Mouse (Mus musculus): ENCODE data around the gene Cdkl4. TPM values are rescaled to one million over a fixed set of nuclear protein-coding genes. Genes with fewer than 3 reads are reported as not detected.

The Cdkl4 gene
- polyA plus RNA-seq, 1 experiment from 2014 or later: 1.0 TPM

GRCm38 (mm10) chr17:80501805-80502172 lies 75.8 kb downstream of the Cdkl4 start:
- H3K27me3 ChIP-seq (replicated peaks; ENCODE audit: low read depth, poor library complexity, severe bottlenecking): no peaks in the 10 kb centered on the region
- no peak overlapping the region for H3K4me3 ChIP-seq
- DNase-seq (ENCODE audit: low spot score): no peak
- peaks cover 6% of the 10 kb centered on the region; the same call in 1 of the 2 replicates for H3K4me1 ChIP-seq
- no peaks in the 10 kb centered on the region for H3K36me3 ChIP-seq (replicated peaks)
- H3K27ac ChIP-seq (replicated peaks): no peak overlapping the region
- 78% methylated on average over 2 of the region's 2 CpGs for WGBS
- H3K9me3 ChIP-seq: no peaks in the 10 kb centered on the region

GRCm38 (mm10) chr17:80501037-80501804 lies 76.4 kb downstream of the Cdkl4 start:
- no peak for DNase-seq (ENCODE audit: low spot score)
- 66% methylated on average over 5 of the region's 5 CpGs for WGBS
- H3K4me3 ChIP-seq: no peak overlapping the region
- no peaks in the 10 kb centered on the region for H3K36me3 ChIP-seq (replicated peaks)
- H3K27me3 ChIP-seq (replicated peaks; ENCODE audit: low read depth, poor library complexity, severe bottlenecking): no peaks in the 10 kb centered on the region
- H3K9me3 ChIP-seq: no peaks in the 10 kb centered on the region
- peaks cover 6% of the 10 kb centered on the region; the same call in 1 of the 2 replicates for H3K4me1 ChIP-seq
- H3K27ac ChIP-seq (replicated peaks): no peak overlapping the region

- DNase-seq (ENCODE audit: low spot score): no peak
- no peaks in the 10 kb centered on the region for H3K27me3 ChIP-seq (replicated peaks; ENCODE audit: low read depth, poor library complexity, severe bottlenecking)
- no peak overlapping the region for H3K4me3 ChIP-seq
- H3K9me3 ChIP-seq: no peaks in the 10 kb centered on the region
- WGBS: 82% methylated on average over 4 of the region's 4 CpGs
- no peaks in the 10 kb centered on the region for H3K36me3 ChIP-seq (replicated peaks)
- peaks cover 6% of the 10 kb centered on the region; the same call in 1 of the 2 replicates for H3K4me1 ChIP-seq
- H3K27ac ChIP-seq (replicated peaks): no peak overlapping the region
Observed at GRCm38 (mm10) chr17:80500025-80500424, 77.6 kb downstream of the Cdkl4 start.

GRCm38 (mm10) chr17:80498600-80499268 lies 78.9 kb downstream of the Cdkl4 start:
- H3K9me3 ChIP-seq: no peaks in the 10 kb centered on the region
- H3K4me3 ChIP-seq: no peak overlapping the region
- no peak overlapping the region for H3K27ac ChIP-seq (replicated peaks)
- H3K27me3 ChIP-seq (replicated peaks; ENCODE audit: low read depth, poor library complexity, severe bottlenecking): no peaks in the 10 kb centered on the region
- 55% methylated on average over 11 of the region's 11 CpGs for WGBS
- DNase-seq (ENCODE audit: low spot score): no peak
- H3K36me3 ChIP-seq (replicated peaks): no peaks in the 10 kb centered on the region
- peaks cover 6% of the 10 kb centered on the region; the same call in 1 of the 2 replicates for H3K4me1 ChIP-seq

GRCm38 (mm10) chr17:80497183-80497601 lies 80.4 kb downstream of the Cdkl4 start:
- DNase-seq (ENCODE audit: low spot score): peak; percentile 17
- H3K27me3 ChIP-seq (replicated peaks; ENCODE audit: low read depth, poor library complexity, severe bottlenecking): no peaks in the 10 kb centered on the region
- no peak overlapping the region for H3K27ac ChIP-seq (replicated peaks)
- peaks cover 6% of the 10 kb centered on the region; the same call in 1 of the 2 replicates for H3K4me1 ChIP-seq
- 61% methylated on average over 9 of the region's 9 CpGs for WGBS
- no peaks in the 10 kb centered on the region for H3K36me3 ChIP-seq (replicated peaks)
- H3K9me3 ChIP-seq: no peaks in the 10 kb centered on the region
- H3K4me3 ChIP-seq: no peak overlapping the region

- H3K27ac ChIP-seq (replicated peaks): no peak overlapping the region
- peaks cover 6% of the 10 kb centered on the region; the same call in 1 of the 2 replicates for H3K4me1 ChIP-seq
- WGBS: 87% methylated on average over 8 of the region's 8 CpGs
- H3K27me3 ChIP-seq (replicated peaks; ENCODE audit: low read depth, poor library complexity, severe bottlenecking): no peaks in the 10 kb centered on the region
- H3K9me3 ChIP-seq: no peaks in the 10 kb centered on the region
- H3K36me3 ChIP-seq (replicated peaks): no peaks in the 10 kb centered on the region
- H3K4me3 ChIP-seq: no peak overlapping the region
- DNase-seq (ENCODE audit: low spot score): no peak
Observed at GRCm38 (mm10) chr17:80496607-80497170, 80.9 kb downstream of the Cdkl4 start.

GRCm38 (mm10) chr17:80496185-80496584 lies 81.4 kb downstream of the Cdkl4 start:
- no peaks in the 10 kb centered on the region for H3K9me3 ChIP-seq
- no peak overlapping the region for H3K27ac ChIP-seq (replicated peaks)
- 78% methylated on average over 6 of the region's 6 CpGs for WGBS
- no peak for DNase-seq (ENCODE audit: low spot score)
- H3K36me3 ChIP-seq (replicated peaks): no peaks in the 10 kb centered on the region
- H3K27me3 ChIP-seq (replicated peaks; ENCODE audit: low read depth, poor library complexity, severe bottlenecking): no peaks in the 10 kb centered on the region
- peaks cover 1% of the 10 kb centered on the region; the same call in 1 of the 2 replicates for H3K4me1 ChIP-seq
- no peak overlapping the region for H3K4me3 ChIP-seq

- Histone ChIP-seq H3K27me3 (replicated peaks; ENCODE audit: low read depth, poor library complexity, severe bottlenecking) (no peaks in the 10 kb centered on the region), H3K27ac (replicated peaks) (no peak overlapping the region), H3K36me3 (replicated peaks) (no peaks in the 10 kb centered on the region), H3K4me1 (no peaks in the 10 kb centered on the region), H3K4me3 (no peak overlapping the region), H3K9me3 (no peaks in the 10 kb centered on the region)
- WGBS: 73% methylated on average over 1 of the region's 1 CpGs
- DNase-seq (ENCODE audit: low spot score): no peak
Observed at GRCm38 (mm10) chr17:80493891-80494290, 83.7 kb downstream of the Cdkl4 start.

GRCm38 (mm10) chr17:80492811-80493210 lies 84.8 kb downstream of the Cdkl4 start:
- WGBS: 93% methylated on average over 4 of the region's 4 CpGs
- H3K4me3 ChIP-seq: no peak overlapping the region

GRCm38 (mm10) chr17:80492274-80492673 lies 85.3 kb downstream of the Cdkl4 start:
- Histone ChIP-seq H3K4me3 (no peak overlapping the region), H3K27ac (replicated peaks) (no peak overlapping the region), H3K27me3 (replicated peaks; ENCODE audit: low read depth, poor library complexity, severe bottlenecking) (no peaks in the 10 kb centered on the region), H3K9me3 (no peaks in the 10 kb centered on the region), H3K36me3 (replicated peaks) (no peaks in the 10 kb centered on the region), H3K4me1 (no peaks in the 10 kb centered on the region)
- no peak for DNase-seq (ENCODE audit: low spot score)
- 97% methylated on average over 4 of the region's 4 CpGs for WGBS

More at GRCm38 (mm10) chr17:80492811-80493210, 84.8 kb downstream of the Cdkl4 start:
- Histone ChIP-seq H3K9me3 (no peaks in the 10 kb centered on the region), H3K36me3 (replicated peaks) (no peaks in the 10 kb centered on the region), H3K27ac (replicated peaks) (no peak overlapping the region), H3K4me1 (no peaks in the 10 kb centered on the region), H3K27me3 (replicated peaks; ENCODE audit: low read depth, poor library complexity, severe bottlenecking) (no peaks in the 10 kb centered on the region)
- no peak for DNase-seq (ENCODE audit: low spot score)

GRCm38 (mm10) chr17:80490166-80490565 lies 87.4 kb downstream of the Cdkl4 start:
- no peaks in the 10 kb centered on the region for H3K4me1 ChIP-seq
- no peaks in the 10 kb centered on the region for H3K27me3 ChIP-seq (replicated peaks; ENCODE audit: low read depth, poor library complexity, severe bottlenecking)
- H3K36me3 ChIP-seq (replicated peaks): no peaks in the 10 kb centered on the region
- no peaks in the 10 kb centered on the region for H3K9me3 ChIP-seq
- H3K27ac ChIP-seq (replicated peaks): no peak overlapping the region
- no peak for DNase-seq (ENCODE audit: low spot score)
- no peak overlapping the region for H3K4me3 ChIP-seq
- 80% methylated on average over 5 of the region's 5 CpGs for WGBS

- 88% methylated on average over 3 of the region's 3 CpGs for WGBS
- no peaks in the 10 kb centered on the region for H3K36me3 ChIP-seq (replicated peaks)
- H3K4me1 ChIP-seq: no peaks in the 10 kb centered on the region
- H3K4me3 ChIP-seq: no peak overlapping the region
- no peak for DNase-seq (ENCODE audit: low spot score)
- H3K27ac ChIP-seq (replicated peaks): no peak overlapping the region
- H3K9me3 ChIP-seq: no peaks in the 10 kb centered on the region
- H3K27me3 ChIP-seq (replicated peaks; ENCODE audit: low read depth, poor library complexity, severe bottlenecking): no peaks in the 10 kb centered on the region
Observed at GRCm38 (mm10) chr17:80488918-80489317, 88.7 kb downstream of the Cdkl4 start.

Measured in embryonic facial prominence, embryonic 10.5 days (tissue).